Mouse (Mus musculus) bone marrow, adult 2 months (tissue): ENCODE data around the gene Olfr649.

Source experiments
- CTCF ChIP-seq: fragments of 200-500 bp; IDR thresholded peaks from 2 replicates; pipeline ENCODE4 v1.5.1; 2011; ENCODE audit warnings: low read length, control low read depth; ENCODE audit not compliant: control insufficient read depth, insufficient read depth
- POLR2A ChIP-seq: fragments of 200-500 bp; IDR thresholded peaks from 2 replicates; pipeline ENCODE4 v1.6.1; 2011; ENCODE audit warnings: low read depth, mild to moderate bottlenecking, control low read depth, low read length, borderline replicate concordance; ENCODE audit not compliant: control insufficient read depth

DNA sequence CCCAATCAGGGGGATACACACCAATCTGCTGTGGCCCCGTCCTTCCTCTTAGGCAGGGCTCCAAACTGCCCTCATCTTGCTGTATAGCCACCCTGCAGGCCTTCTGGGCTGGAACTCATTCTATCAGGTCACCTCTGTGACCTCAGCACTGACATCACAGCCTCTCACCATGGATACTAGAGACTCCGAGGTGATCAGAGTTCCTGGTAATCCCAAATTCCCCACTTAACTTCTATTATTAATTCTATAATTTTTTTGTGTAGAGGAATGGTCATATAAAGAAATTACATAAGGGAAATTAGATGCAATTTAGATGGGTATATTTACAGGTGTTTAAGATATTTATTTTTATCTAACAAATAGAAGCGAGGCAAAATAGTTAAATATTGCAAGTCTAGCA lies 52.6 kb downstream of the Olfr649 start, which contains the start of gene Ubqln3:
- TF ChIP-seq CTCF (no peak), POLR2A (no peak)
